Mouse (Mus musculus): ENCODE measurements around the gene Dusp7.

Gene Dusp7

DNA sequence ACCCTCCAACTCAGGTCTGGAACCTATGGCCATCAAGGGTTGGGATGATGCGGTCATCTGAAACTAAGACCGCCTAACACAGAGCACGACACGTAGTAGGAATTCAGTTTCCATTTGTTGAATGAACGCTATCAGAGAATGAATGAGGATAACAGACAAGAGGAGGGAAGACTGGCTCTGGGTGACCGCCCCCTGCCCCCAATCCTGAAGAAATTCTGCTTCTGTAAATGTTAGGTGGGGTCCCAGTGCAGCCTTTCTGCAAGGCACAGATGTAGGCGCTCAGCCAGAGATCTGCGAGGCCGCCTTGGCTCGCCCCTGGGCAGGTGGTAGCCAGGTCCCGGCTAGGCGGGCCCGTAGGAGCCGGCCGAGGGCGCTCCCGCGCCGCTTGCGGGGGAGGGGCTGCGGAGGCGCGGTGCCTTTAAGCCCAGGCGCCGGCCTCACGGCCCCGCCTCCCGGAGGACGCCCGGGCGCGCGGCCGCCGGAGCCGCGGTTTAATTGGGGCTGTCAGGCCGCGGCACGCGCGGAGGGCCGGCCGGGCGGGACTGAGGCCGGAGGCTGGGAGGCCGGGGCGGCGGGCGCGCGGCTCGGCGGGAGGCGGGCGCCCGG, at the start of gene Dusp7:
Gene Dusp7, plus strand, starts transcription at position 521 of the 606 bp plus-strand sequence.
- peaks cover 46% of the 10 kb centered on the region for H3K27me3 ChIP-seq (ENCODE audit: insufficient read depth, low read length)
- H3K36me3 ChIP-seq (ENCODE audit: insufficient read depth, low read length), result peaks cover 25% of the 10 kb centered on the region
- peaks cover 46% of the 10 kb centered on the region for H3K4me1 ChIP-seq (replicated peaks; ENCODE audit: low read depth, low read length)
- TF ChIP-seq CTCF (conservative IDR thresholded peaks at IDR 0.05; ENCODE audit: low read length), result no peak
- TF ChIP-seq NANOG (IDR thresholded peaks at IDR 0.05; ENCODE audit: borderline replicate concordance, low read length), result no peak
- TF ChIP-seq POU5F1 (IDR thresholded peaks at IDR 0.05; ENCODE audit: borderline replicate concordance, low read length), result no peak
- no peaks in the 10 kb centered on the region for H3K9me3 ChIP-seq (ENCODE audit: low read length)
- peak within 1 kb of the TSS; percentile 86 for H3K4me3 ChIP-seq (replicated peaks; ENCODE audit: low read length)

DNA sequence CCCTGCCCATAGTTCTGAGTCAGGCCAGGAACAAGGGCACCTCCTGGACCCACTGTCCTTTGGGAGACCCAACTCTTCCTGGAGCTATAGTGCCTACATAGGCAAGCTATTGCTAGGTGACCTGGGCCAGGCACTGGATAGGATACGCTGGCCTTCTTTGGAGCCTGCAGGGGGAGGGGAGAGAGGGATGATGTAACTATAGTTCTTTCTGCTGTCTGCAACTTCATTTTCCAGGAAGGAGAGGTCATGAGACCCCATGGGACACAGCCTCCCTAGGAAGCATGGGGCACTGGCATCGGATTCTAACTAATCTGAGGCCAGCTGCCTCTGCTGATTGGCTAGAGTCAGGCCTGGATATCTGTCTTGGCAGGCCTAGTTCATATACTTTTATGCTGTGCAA, 49.3 kb upstream of the Dusp7 start:
- H3K4me1 ChIP-seq (replicated peaks; ENCODE audit: low read depth, low read length), result peaks cover 43% of the 10 kb centered on the region
- no peak for TF ChIP-seq NANOG (IDR thresholded peaks at IDR 0.05; ENCODE audit: borderline replicate concordance, low read length)
- TF ChIP-seq POU5F1 (IDR thresholded peaks at IDR 0.05; ENCODE audit: borderline replicate concordance, low read length), result no peak
- no peak for TF ChIP-seq CTCF (conservative IDR thresholded peaks at IDR 0.05; ENCODE audit: low read length)
- no peaks in the 10 kb centered on the region for H3K9me3 ChIP-seq (ENCODE audit: low read length)
- no peak overlapping the region for H3K4me3 ChIP-seq (replicated peaks; ENCODE audit: low read length)
- no peaks in the 10 kb centered on the region for H3K27me3 ChIP-seq (ENCODE audit: insufficient read depth, low read length)
- H3K36me3 ChIP-seq (ENCODE audit: insufficient read depth, low read length), result peaks cover 8% of the 10 kb centered on the region

DNA sequence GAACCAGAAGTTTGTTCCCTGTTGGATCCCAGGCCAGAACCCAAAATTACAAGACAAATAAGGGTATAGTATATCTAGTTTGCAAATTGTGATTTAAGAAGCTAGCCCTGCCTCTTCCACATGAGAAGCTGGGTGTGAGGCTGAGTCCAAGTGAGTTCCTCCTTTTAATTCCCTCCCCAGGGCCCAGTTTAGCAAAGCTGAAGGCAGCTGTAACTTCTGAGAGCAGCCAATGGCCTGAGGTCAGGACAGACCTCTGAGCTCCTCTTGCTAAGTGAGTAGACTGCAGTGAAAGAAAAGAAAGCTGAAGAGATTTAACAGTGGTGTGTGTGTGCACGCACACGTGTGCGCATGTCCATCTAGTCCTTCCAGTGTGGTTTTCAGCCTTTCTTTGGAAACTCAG, 45.9 kb upstream of the Dusp7 start:
- H3K36me3 ChIP-seq (ENCODE audit: insufficient read depth, low read length), result peaks cover 13% of the 10 kb centered on the region
- H3K27me3 ChIP-seq (ENCODE audit: insufficient read depth, low read length), result no peaks in the 10 kb centered on the region
- TF ChIP-seq POU5F1 (IDR thresholded peaks at IDR 0.05; ENCODE audit: borderline replicate concordance, low read length) (no peak), CTCF (conservative IDR thresholded peaks at IDR 0.05; ENCODE audit: low read length) (no peak), NANOG (IDR thresholded peaks at IDR 0.05; ENCODE audit: borderline replicate concordance, low read length) (no peak)
- no peak overlapping the region for H3K4me3 ChIP-seq (replicated peaks; ENCODE audit: low read length)
- H3K4me1 ChIP-seq (replicated peaks; ENCODE audit: low read depth, low read length), result peaks cover 41% of the 10 kb centered on the region
- H3K9me3 ChIP-seq (ENCODE audit: low read length), result no peaks in the 10 kb centered on the region

DNA sequence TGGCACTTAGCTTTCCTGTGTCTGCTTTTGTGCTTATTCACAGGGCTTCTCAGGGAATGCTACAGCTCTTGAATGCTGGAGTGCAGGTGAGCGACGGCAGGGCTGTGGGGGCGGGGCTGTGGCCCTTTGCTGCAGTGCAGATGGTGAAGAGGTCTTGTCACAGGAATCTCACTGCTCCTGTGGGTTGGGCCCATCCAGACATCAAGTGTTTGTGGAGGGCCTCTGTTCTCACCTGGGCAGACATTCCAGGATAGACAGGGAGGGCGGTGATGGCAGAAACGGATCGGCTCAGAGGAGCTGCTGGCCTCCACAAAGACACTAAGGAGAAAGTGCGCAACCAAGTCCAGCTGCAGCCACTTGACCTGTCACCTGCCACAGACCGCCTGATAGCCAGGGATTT, 42.2 kb upstream of the Dusp7 start:
- no peak for TF ChIP-seq CTCF (conservative IDR thresholded peaks at IDR 0.05; ENCODE audit: low read length)
- no peak for TF ChIP-seq POU5F1 (IDR thresholded peaks at IDR 0.05; ENCODE audit: borderline replicate concordance, low read length)
- TF ChIP-seq NANOG (IDR thresholded peaks at IDR 0.05; ENCODE audit: borderline replicate concordance, low read length), result no peak
- Histone ChIP-seq H3K36me3 (ENCODE audit: insufficient read depth, low read length) (peaks cover 22% of the 10 kb centered on the region), H3K4me3 (replicated peaks; ENCODE audit: low read length) (no peak overlapping the region), H3K9me3 (ENCODE audit: low read length) (no peaks in the 10 kb centered on the region), H3K4me1 (replicated peaks; ENCODE audit: low read depth, low read length) (peaks cover 31% of the 10 kb centered on the region), H3K27me3 (ENCODE audit: insufficient read depth, low read length) (no peaks in the 10 kb centered on the region)

DNA sequence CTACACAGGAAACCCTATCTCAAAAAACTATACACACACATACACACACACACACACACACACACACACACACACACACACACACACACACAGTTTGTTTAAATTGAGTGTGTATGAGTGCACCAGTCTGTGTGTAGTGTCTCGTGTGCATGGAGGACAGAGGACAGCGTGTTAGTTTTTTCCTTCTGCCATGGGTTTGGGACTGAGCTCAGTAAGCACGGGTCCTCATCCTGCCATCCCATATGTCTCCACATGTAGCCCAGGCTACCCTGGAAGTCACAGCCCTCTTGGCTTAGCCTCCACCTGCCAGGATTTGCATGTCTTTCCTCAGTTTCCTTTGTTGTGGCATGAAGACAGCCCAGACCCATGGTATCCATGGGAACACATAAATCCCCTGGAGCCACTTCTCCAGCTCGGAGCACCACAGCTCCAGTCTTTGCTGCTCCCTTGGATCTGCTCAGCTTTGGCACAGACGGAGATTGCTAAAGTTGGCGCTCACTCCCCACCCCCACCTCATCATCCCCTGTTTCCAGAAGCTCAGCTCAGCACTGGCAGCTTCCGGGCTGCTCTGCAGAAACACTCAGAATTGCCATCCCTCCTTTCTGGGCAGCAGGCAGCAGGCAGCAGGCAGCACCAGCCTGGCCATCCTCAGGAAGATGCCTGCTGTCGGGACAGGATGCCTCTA, 41.2 kb upstream of the Dusp7 start:
- Histone ChIP-seq H3K27me3 (ENCODE audit: insufficient read depth, low read length) (no peaks in the 10 kb centered on the region), H3K36me3 (ENCODE audit: insufficient read depth, low read length) (peaks cover 33% of the 10 kb centered on the region), H3K4me1 (replicated peaks; ENCODE audit: low read depth, low read length) (peaks cover 21% of the 10 kb centered on the region), H3K4me3 (replicated peaks; ENCODE audit: low read length) (no peak overlapping the region), H3K9me3 (ENCODE audit: low read length) (no peaks in the 10 kb centered on the region)
- no peak for TF ChIP-seq NANOG (IDR thresholded peaks at IDR 0.05; ENCODE audit: borderline replicate concordance, low read length)
- TF ChIP-seq CTCF (conservative IDR thresholded peaks at IDR 0.05; ENCODE audit: low read length), result no peak
- no peak for TF ChIP-seq POU5F1 (IDR thresholded peaks at IDR 0.05; ENCODE audit: borderline replicate concordance, low read length)

DNA sequence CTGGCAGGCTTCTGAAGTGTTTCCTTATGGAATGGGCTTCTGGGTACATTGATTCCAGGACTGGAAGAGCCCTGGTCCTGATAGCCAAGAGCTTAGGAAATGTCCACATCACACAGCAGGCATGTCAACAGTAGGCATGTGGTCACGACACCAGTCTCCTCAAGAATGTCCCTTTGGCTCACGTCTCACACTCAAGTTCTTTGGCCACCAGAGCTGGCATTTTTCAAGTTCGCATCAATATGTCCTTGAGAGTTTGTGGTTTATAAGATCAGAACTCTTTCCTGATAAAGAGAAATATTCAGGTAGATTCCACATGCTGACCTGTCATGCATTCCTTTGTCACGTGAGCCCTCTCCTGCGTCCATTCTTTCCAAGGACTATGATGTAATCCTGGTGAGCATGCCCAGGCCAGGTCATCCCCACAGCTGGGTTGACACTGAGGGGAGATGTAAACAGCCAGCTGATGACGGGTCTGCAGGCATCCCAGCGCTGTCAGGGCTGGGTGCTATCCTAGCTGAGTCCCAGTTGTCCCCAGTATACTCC, 40.3 kb upstream of the Dusp7 start:
- Histone ChIP-seq H3K4me3 (replicated peaks; ENCODE audit: low read length) (no peak overlapping the region), H3K36me3 (ENCODE audit: insufficient read depth, low read length) (peaks cover 36% of the 10 kb centered on the region), H3K27me3 (ENCODE audit: insufficient read depth, low read length) (no peaks in the 10 kb centered on the region), H3K4me1 (replicated peaks; ENCODE audit: low read depth, low read length) (peaks cover 12% of the 10 kb centered on the region), H3K9me3 (ENCODE audit: low read length) (no peaks in the 10 kb centered on the region)
- TF ChIP-seq NANOG (IDR thresholded peaks at IDR 0.05; ENCODE audit: borderline replicate concordance, low read length) (no peak), CTCF (conservative IDR thresholded peaks at IDR 0.05; ENCODE audit: low read length) (no peak), POU5F1 (IDR thresholded peaks at IDR 0.05; ENCODE audit: borderline replicate concordance, low read length) (no peak)

DNA sequence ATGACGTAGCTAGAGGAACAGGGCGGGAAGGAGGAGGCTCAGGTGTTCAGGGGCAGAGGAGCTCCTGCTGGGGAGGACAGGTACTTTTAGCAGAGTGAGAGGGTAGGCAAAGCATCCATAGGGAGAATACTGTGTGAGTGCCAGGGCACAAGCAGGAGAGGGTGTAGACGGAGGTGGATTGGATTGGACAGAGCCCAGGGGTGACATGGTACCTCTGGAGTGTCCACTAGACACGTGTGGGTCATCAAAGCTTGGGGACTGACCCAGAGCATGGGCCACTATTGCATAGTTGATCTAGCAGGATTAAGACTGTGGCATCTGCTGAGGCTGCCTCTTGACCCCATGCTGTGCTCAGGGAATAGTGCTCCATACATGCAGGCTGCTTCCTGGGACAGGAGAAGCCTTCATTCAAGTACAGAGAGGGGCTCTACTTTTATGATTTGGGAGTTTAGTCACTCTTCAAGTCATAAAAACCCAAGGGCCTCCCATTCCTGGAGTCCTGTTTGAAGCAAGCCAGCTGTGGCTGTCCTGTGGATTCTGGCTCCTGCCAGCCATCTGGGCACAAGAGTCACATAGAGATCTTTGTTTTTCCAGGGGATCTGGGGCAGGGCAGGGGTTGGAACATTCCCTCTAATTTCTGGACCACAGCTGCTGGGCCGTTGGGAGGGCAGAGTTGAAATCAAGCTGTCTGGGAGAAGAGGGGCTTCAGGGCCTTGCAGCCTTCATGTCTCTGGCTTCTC, 39.5 kb upstream of the Dusp7 start:
- no peaks in the 10 kb centered on the region for H3K9me3 ChIP-seq (ENCODE audit: low read length)
- peaks cover 10% of the 10 kb centered on the region for H3K4me1 ChIP-seq (replicated peaks; ENCODE audit: low read depth, low read length)
- H3K4me3 ChIP-seq (replicated peaks; ENCODE audit: low read length), result no peak overlapping the region
- H3K27me3 ChIP-seq (ENCODE audit: insufficient read depth, low read length), result no peaks in the 10 kb centered on the region
- TF ChIP-seq POU5F1 (IDR thresholded peaks at IDR 0.05; ENCODE audit: borderline replicate concordance, low read length) (no peak), NANOG (IDR thresholded peaks at IDR 0.05; ENCODE audit: borderline replicate concordance, low read length) (no peak), CTCF (conservative IDR thresholded peaks at IDR 0.05; ENCODE audit: low read length) (no peak)
- peaks cover 41% of the 10 kb centered on the region for H3K36me3 ChIP-seq (ENCODE audit: insufficient read depth, low read length)

DNA sequence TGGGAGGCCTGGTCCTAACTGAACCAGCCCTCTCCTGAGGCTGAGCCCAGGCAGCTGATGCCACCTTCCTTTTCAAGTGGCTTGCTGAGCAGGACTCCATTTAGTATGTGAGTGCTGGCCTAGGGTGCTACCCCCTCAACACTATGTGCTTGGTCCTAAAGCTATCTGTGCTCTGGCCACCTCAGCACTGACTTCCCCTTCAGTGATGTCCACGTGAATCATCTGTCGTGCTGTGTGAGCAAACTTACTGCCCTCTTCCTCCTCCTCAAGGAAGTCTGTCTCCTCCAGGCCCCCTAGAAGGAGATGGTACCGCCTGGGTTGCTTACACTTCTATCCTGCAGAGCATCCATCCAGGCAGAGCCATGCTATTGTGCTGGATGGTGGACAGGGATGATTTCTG, 35.7 kb upstream of the Dusp7 start:
- Histone ChIP-seq H3K27me3 (ENCODE audit: insufficient read depth, low read length) (no peaks in the 10 kb centered on the region), H3K36me3 (ENCODE audit: insufficient read depth, low read length) (peaks cover 35% of the 10 kb centered on the region), H3K9me3 (ENCODE audit: low read length) (no peaks in the 10 kb centered on the region), H3K4me1 (replicated peaks; ENCODE audit: low read depth, low read length) (peaks cover 16% of the 10 kb centered on the region), H3K4me3 (replicated peaks; ENCODE audit: low read length) (no peak overlapping the region)
- TF ChIP-seq NANOG (IDR thresholded peaks at IDR 0.05; ENCODE audit: borderline replicate concordance, low read length), result no peak
- TF ChIP-seq CTCF (conservative IDR thresholded peaks at IDR 0.05; ENCODE audit: low read length), result no peak
- TF ChIP-seq POU5F1 (IDR thresholded peaks at IDR 0.05; ENCODE audit: borderline replicate concordance, low read length), result no peak
